Mouse (Mus musculus) layer of hippocampus, postnatal 36 days (tissue): Measurements from ENCODE around the gene Suox. TPM values are rescaled to one million over a fixed set of nuclear protein-coding genes. Genes with fewer than 3 reads are reported as not detected.
A peak's percentile ranks its signal among the peaks of the same experiment; 100 is the strongest.
"Not testable (repeated sequence)": the region's sequence is repeated elsewhere in the genome, so short reads cannot be mapped to it uniquely, and the experiment has no call there.

Experiments used
- DNase-seq, 2 experiments: peaks; one replicate each; pipeline ENCODE4 v3.0.0; 2022
- total RNA-seq, 2 experiments: library from RNA; stranded (reverse); gene quantifications; 2 replicates each; pipeline ENCODE4 v1.2.3; 2021

Gene Suox
- total RNA-seq = 10 to 100 TPM; 11.4 to 14.2 TPM

- peak; percentile 78 for DNase-seq
Measured at GRCm38 (mm10) chr10:128673763-128674468, at the start of gene Suox. TSS of gene Suox (minus strand) at chr10:128674073.

GRCm38 (mm10) chr10:128715559-128716537, 42.0 kb upstream of the Suox start:
- no peak for DNase-seq

GRCm38 (mm10) chr10:128711318-128711717, 37.4 kb upstream of the Suox start:
- not testable (repeated sequence) for DNase-seq

- no peak for DNase-seq
Measured at GRCm38 (mm10) chr10:128705317-128705693, 31.4 kb upstream of the Suox start.

GRCm38 (mm10) chr10:128704491-128705316, 30.8 kb upstream of the Suox start, which contains the start of gene Cdk2:
TSS of gene Cdk2 (minus strand) at chr10:128705031.
- peak; percentile 82 for DNase-seq

DNA sequence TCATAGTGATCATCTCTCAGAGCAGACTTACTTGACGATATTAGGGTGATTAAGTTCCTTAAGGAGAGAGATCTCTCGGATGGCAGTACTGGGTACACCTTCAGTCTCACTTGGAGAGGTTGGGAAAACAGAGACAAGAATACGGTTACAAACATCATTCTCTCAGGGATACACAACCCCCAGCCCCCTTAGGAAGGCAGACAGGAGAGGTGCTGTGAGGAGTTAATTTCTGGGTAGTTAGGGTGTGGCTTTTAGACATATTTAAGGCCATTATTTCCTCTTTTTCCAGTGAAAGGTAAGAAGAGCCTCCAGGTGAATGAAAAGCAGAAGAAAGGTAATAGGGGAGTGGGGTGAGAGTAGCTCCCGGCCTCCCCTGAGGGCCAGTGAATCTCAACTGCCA, 30.0 kb upstream of the Suox start, which contains the start of gene Pmel:
Gene Pmel (plus strand): TSS at position 301 of the 400 bp plus-strand sequence.
- DNase-seq = no peak

DNA sequence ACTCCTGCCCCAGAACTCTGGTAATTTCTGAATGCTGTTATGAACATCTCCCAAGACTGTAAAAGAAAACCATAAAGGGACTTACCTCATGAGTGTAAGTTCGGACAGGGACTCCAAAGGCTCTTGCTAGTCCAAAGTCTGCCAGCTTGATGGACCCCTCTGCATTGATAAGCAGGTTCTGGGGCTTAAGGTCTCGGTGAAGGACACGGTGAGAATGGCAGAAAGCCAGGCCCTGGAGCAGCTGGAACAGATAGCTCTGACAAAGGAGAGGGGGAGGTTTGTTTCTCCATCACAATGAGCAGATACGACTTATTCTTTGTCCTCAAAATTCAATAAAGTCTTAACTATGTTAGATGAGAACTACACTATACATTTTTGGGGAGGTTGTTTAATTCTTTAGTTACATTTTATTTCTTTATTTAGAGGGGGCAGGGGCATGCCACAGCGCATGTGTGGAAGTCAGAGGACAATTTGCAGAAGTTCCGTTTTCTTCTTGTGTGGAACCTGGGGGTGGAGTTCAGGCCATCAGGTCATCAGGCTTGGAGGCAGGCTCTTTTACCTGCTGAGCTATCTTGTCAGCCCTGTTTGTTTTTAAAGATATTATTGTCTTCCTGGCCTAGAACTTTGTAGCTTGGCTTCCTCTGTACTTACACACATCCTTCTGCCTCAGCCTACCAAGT, 28.6 kb upstream of the Suox start:
- no peak for DNase-seq

DNA sequence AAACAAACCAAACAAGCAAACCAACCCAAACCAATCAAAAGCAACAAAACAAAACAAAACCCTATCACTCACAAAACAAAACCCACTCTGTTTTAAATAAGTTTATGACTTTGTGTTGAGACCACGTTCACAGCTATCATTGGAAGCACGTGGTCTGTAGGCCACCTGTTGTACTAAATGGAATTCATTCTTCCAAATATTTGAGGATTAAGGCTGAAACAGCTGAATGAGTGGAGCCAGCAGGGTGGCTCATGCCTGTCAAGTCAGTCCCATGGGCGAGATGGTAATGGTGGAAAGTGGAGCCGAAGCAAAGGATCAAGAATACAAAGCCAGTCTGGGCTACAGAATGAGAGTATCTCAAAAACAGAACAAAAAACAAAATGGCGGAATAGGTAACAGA, 26.8 kb upstream of the Suox start:
- no peak for DNase-seq

GRCm38 (mm10) chr10:128699611-128700010, 25.7 kb upstream of the Suox start:
- DNase-seq = no peak

DNA sequence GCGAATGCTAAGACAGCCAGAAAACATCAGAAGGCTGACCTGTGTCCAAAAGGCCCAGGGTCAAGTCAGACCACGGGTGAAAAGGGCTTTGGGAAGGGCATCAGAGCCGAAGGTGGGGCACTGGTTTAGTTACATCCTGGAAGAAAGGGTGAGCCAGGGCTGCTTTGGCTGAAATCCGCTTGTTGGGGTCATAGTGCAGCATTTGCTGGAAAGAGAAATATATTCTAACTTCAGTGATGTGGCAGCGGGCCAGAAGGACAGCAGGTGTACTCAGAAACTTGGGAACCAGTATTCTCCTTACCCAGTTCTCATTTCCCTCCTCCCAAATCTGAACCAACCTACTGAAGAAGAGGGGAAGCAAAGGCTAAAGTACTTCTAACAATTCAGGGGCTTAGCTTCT, 25.1 kb upstream of the Suox start:
- no peak for DNase-seq

GRCm38 (mm10) chr10:128697072-128697725, 23.3 kb upstream of the Suox start:
- DNase-seq = no peak

GRCm38 (mm10) chr10:128695992-128696807, 22.3 kb upstream of the Suox start, which contains the start of gene Rab5b:
TSS of gene Rab5b (minus strand) at chr10:128696264.
- peak; percentile 98 to 99 for DNase-seq

GRCm38 (mm10) chr10:128695411-128695991, 21.6 kb upstream of the Suox start:
- DNase-seq = no peak

GRCm38 (mm10) chr10:128674469-128675008, 666 bp upstream of the Suox start:
- DNase-seq = no peak

DNA sequence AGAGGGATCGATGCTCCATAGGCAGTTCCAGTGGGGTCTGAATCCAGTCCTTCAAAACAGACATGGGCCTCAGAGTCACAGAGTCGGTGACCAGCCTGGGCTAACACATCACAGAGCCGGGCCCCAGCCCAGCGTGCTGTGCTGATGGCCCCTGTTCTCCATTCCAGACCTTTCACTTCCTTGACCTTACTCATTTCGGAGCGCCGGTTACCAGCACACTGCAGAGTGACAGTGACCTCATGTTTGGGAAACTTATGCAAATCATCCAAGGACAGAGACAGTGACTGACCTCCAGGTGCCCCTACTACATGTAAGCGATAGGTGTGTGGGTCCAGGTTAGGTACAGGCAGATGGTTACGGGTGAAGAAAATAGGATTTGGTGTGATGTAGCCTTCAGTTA, 2.7 kb downstream of the Suox start:
- DNase-seq = no peak

DNA sequence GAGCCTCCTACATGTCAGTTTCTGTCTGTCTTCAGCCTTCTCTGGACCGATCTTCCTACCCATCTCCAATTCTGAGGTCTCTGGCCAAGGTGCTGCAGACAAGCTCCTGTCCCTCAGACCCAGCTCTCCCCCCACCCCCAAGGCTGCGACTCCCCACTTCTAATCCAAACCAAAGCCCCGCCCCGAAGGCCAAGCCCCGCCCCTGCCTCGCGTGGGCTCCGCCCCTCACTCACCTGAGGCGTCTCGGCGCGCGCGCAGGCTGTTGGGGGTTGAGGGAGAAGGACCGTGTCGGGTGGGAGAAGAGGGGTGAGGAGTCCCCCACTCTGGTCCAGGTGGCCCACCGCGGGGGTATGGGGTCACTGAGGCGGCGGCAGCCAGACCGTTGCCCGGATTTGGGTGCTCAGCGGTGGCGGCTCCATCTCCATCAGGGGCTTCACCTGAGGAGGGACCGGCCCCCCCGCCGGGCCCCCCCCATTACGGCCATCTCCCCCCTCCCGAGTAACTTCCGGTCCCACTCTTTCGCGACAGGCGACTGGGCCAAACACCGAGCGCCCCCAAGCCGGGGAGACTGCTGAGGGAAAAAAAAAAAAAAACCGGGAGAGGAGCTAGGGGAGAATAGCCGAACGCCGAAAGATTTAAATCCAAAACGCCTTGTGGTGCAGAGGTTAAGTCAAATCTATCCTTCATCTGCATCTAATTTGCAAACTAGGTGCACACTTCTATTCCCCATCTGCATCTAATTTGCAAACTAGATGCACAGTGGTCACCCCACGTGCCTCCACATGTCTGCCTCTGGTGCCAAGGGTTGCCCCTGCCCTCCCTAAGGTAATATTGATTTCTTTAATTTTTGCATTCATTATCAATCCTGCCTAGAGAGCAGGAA, 4.8 kb downstream of the Suox start:
- DNase-seq = peak; percentile 64 to 65

- DNase-seq = no peak
Measured at GRCm38 (mm10) chr10:128665806-128666205, 8.1 kb downstream of the Suox start.

- no peak for DNase-seq
Measured at GRCm38 (mm10) chr10:128665307-128665706, 8.6 kb downstream of the Suox start.
